Mouse (Mus musculus) embryonic stem cell, embryonic (primary cell): ENCODE data around the gene Ism1.

Source experiments
- CTCF ChIA-PET, 4 experiments: fragments of 300-600 bp in 2 of 4; fragments of 350-600 bp in 2 of 4; sonication (Branson Sonifier 250); formaldehyde crosslinking; loops; one replicate each; lab custom pipeline; 2022; ENCODE audit warnings: inconsistent platforms in 2 of 4; lab: Charles Lee
- POLR2A ChIA-PET, 4 experiments: fragments of 300-600 bp in 2 of 4; fragments of 350-600 bp in 2 of 4; sonication (Branson Sonifier 250); formaldehyde crosslinking; loops; one replicate each; lab custom pipeline; 2022; ENCODE audit warnings: antibody characterized with exemption in 4 of 4, inconsistent platforms in 1 of 4; lab: Charles Lee

Gene Ism1

GRCm38 (mm10) chr2:139778283-139778682 is 100.3 kb downstream of the Ism1 start:
- ChIA-PET CTCF (interaction anchor here in 3 of 4 experiments (0.6 to 2.0 kb wide), 12 partner anchors 8 to 381 kb away, joined by 3 to 5 read pairs (median 4); no protein-coding TSS in a partner anchor), POLR2A (no interaction called here)

- POLR2A ChIA-PET: no interaction called here
Measured at GRCm38 (mm10) chr2:139783318-139783850, 105.4 kb downstream of the Ism1 start.

GRCm38 (mm10) chr2:139784465-139784864 is 106.5 kb downstream of the Ism1 start:
- ChIA-PET POLR2A (no interaction called here), CTCF (interaction anchor here in 1 of 4 experiments (0.6 kb wide), 1 partner anchor 1328 kb away, joined by 4 read pairs; no protein-coding TSS in a partner anchor)

More at GRCm38 (mm10) chr2:139783318-139783850, 105.4 kb downstream of the Ism1 start:
- CTCF ChIA-PET: no interaction called here

GRCm38 (mm10) chr2:139784946-139785345 is 107.0 kb downstream of the Ism1 start:
- ChIA-PET POLR2A (no interaction called here), CTCF (no interaction called here)

GRCm38 (mm10) chr2:139788658-139789057 is 110.7 kb downstream of the Ism1 start:
- CTCF ChIA-PET: no interaction called here
- POLR2A ChIA-PET: no interaction called here

- POLR2A ChIA-PET: no interaction called here
- CTCF ChIA-PET: interaction anchor here in 1 of 4 experiments (1.3 kb wide), 1 partner anchor 14 kb away, joined by 4 read pairs; no protein-coding TSS in a partner anchor
Measured at GRCm38 (mm10) chr2:139792345-139793120, 114.6 kb downstream of the Ism1 start.

- ChIA-PET CTCF (no interaction called here), POLR2A (no interaction called here)
Measured at GRCm38 (mm10) chr2:139804041-139804440, 126.1 kb downstream of the Ism1 start.

- CTCF ChIA-PET: no interaction called here
- POLR2A ChIA-PET: no interaction called here
Measured at GRCm38 (mm10) chr2:139807887-139808286, 129.9 kb downstream of the Ism1 start.
